Mouse (Mus musculus) thymus, adult 2 months (tissue): Measurements from ENCODE around the gene Qk. TPM values are rescaled to one million over a fixed set of nuclear protein-coding genes. Genes with fewer than 3 reads are reported as not detected.

Experiments used
- DNase-seq: peaks from one replicate; pipeline ENCODE4 v3.0.0; 2021
- H3K27ac ChIP-seq: fragments of 200-500 bp; 2 replicates; pipeline ENCODE4 v1.5.1; 2012; ENCODE audit warnings: low read length, control low read depth; ENCODE audit not compliant: control insufficient read depth, insufficient read depth
- H3K27me3 ChIP-seq: fragments of 200-500 bp; 2 replicates; pipeline ENCODE4 v1.6.1; 2012; ENCODE audit warnings: mild to moderate bottlenecking, low read length, moderate library complexity, mixed read lengths; ENCODE audit not compliant: control insufficient read depth, insufficient read depth
- H3K36me3 ChIP-seq: fragments of 200-500 bp; 2 replicates; pipeline ENCODE4 v1.6.1; 2012; ENCODE audit warnings: mild to moderate bottlenecking, low read length, moderate library complexity; ENCODE audit not compliant: control insufficient read depth, insufficient read depth
- H3K4me1 ChIP-seq: fragments of 200-500 bp; replicated peaks from 2 replicates; pipeline ENCODE4 v1.6.1; 2012; ENCODE audit warnings: low read length; ENCODE audit not compliant: control insufficient read depth, insufficient read depth
- H3K4me3 ChIP-seq: fragments of 200-500 bp; 2 replicates; pipeline ENCODE4 v1.5.1; 2012; ENCODE audit warnings: mild to moderate bottlenecking, low read length, control low read depth, moderate library complexity; ENCODE audit not compliant: control insufficient read depth, insufficient read depth
- CTCF ChIP-seq: fragments of 200-500 bp; IDR thresholded peaks from 2 replicates; pipeline ENCODE4 v1.5.1; 2012; ENCODE audit warnings: mild to moderate bottlenecking, control low read depth, low read length, moderate library complexity, borderline replicate concordance; ENCODE audit not compliant: control insufficient read depth, poor library complexity, insufficient read depth; ENCODE audit errors: extremely low read depth
- POLR2A ChIP-seq: fragments of 200-500 bp; IDR thresholded peaks from 2 replicates; pipeline ENCODE4 v1.6.1; 2012; ENCODE audit warnings: mild to moderate bottlenecking, low read length, control low read depth, moderate library complexity; ENCODE audit not compliant: control insufficient read depth, poor library complexity, insufficient read depth; ENCODE audit errors: extremely low read depth
- WGBS: fragments of 180-500 bp; shearing (Covaris S2); methylation state at CpG from one replicate; pipeline ENCODE4 v1.1.7; 2018; 5-methylcytosine and 5-hydroxymethylcytosine counted together
- polyA plus RNA-seq: library from polyadenylated mRNA; depleted of rRNA; stranded (reverse); fragments of >200 nt; gene quantifications from 2 replicates; pipeline ENCODE4 v1.2.3, GENCODE M21; 2012

The Qk gene
- polyA plus RNA-seq, 1 experiment: 182 TPM

DNA sequence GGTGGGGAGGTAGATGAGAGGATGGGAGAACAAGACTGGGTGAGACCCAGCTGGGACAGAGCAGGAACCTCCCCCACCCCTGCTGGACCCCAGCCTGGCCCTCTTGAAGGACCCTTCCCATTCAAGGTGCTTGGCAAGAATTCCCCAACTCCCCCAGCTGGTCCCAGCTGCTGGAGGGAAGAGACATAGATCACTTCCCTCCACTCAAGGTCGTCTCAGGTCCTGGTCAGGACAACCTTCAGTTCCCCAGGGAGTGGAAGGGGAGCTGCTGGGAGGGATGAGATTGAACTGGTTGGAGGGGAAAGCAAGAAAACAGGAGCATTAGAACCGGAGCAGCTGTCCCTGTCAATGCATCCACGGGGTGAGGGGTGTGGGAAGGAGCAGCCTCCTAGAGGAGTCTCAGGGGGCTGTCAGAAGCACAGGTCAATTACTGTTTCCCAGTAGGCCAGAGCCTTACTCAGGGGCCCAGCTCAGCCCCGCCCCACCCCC lies 10.5 kb downstream of the Qk start:
- TF ChIP-seq POLR2A: no peak
- TF ChIP-seq CTCF: no peak
- Histone ChIP-seq H3K4me3 (no peak overlapping the region), H3K27me3 (no peaks in the 10 kb centered on the region), H3K4me1 (peaks cover 4% of the 10 kb centered on the region), H3K36me3 (no peaks in the 10 kb centered on the region), H3K27ac (peak overlapping the region; percentile 18; the same call in 1 of the 2 replicates)
- 78% methylated on average over 4 of the region's 4 CpGs for WGBS
- no peak for DNase-seq

DNA sequence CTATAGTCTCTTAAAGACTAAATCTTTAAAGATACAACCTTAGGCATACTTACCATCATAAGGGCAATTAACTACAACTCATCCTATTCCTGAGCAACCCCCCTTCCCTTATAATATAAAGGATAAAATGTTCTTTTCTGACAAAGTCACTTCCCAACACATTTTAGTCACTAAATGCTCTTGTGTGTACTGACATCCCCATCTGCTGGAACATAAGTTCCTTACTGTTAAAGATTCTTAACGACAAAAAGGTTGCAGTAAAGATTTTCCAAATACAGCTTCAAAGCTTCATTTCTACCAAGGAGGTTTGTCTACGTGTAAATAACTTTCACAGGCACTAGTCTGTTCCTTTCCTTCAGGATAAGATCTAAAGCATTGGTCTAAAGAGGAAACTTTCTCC lies 13.2 kb downstream of the Qk start:
- no peaks in the 10 kb centered on the region for H3K27me3 ChIP-seq
- 58% methylated on average over 2 of the region's 2 CpGs for WGBS

DNA sequence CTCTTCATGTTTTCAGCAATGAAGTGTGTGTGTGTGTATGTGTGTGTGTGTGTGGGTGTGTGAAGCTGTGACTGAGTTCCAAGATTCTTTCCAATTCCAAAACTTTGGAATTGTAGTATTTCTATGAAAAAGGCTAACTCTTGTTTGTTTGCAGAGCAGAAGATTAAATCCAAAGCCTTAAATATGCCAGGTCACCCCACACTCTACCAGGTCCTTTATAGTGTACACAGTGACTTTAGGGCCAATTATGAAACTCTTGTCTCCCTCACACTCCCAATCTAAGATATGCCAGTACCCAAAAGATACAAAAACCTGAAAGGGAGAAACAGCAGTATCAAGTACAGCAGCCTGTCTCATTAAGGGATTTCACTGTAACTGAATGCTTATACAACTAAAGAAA lies 15.7 kb downstream of the Qk start:
- Histone ChIP-seq H3K36me3 (no peaks in the 10 kb centered on the region), H3K27me3 (no peaks in the 10 kb centered on the region), H3K27ac (no peak overlapping the region), H3K4me3 (no peak overlapping the region), H3K4me1 (peaks cover under 1% of the 10 kb centered on the region)
- TF ChIP-seq CTCF (no peak), POLR2A (no peak)
- no peak for DNase-seq

More for the DNA sequence above, 13.2 kb downstream of the Qk start:
- TF ChIP-seq POLR2A (no peak), CTCF (no peak)
- Histone ChIP-seq H3K4me3 (no peak overlapping the region), H3K27ac (no peak overlapping the region), H3K36me3 (no peaks in the 10 kb centered on the region), H3K4me1 (peaks cover 4% of the 10 kb centered on the region)
- no peak for DNase-seq

DNA sequence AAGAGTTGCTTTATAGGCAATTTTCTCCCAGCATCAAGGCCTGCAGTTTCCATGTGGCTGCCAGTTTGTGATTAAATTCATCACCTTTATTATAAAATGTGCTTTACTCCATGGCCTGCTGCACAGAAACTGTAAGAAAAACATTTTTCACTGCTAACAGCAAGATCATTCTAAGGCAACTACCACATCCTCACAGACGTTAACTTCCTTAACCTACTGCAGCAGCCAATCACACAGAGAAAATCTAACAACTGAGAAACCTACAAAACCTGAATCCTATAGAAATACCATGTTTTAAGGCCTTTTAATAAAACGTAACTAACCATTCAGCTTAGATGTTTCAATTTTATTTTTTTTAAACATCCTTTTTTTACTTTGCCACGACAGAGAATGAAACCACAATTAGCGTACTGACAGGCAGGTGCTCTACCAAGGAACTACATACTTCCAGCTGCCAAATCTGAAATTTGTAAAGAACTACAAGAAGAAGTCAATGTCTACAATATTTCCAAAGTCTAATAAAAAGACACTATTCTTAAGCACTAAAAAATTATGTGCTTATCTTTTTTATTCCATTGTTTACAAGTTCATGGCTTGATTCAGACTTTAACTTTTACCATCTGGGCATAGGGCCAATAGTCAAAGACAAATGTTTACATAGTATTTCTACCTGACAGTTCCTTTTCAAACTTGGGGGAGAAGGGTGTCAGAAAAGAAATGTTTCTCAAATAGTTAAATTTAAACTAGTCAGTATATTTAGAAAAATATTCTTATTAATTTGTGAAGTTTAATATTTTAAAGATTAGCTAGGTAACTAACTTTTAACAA lies 18.5 kb downstream of the Qk start:
- 6% methylated on average over 4 of the region's 4 CpGs for WGBS
- no peaks in the 10 kb centered on the region for H3K36me3 ChIP-seq
- no peak overlapping the region for H3K27ac ChIP-seq
- no peak overlapping the region for H3K4me3 ChIP-seq
- no peaks in the 10 kb centered on the region for H3K27me3 ChIP-seq
- DNase-seq: no peak
- 0 out of 2 replicates have a peak, but pooled peaks cover 2% of the 10 kb centered on the region for H3K4me1 ChIP-seq
- TF ChIP-seq CTCF: no peak

DNA sequence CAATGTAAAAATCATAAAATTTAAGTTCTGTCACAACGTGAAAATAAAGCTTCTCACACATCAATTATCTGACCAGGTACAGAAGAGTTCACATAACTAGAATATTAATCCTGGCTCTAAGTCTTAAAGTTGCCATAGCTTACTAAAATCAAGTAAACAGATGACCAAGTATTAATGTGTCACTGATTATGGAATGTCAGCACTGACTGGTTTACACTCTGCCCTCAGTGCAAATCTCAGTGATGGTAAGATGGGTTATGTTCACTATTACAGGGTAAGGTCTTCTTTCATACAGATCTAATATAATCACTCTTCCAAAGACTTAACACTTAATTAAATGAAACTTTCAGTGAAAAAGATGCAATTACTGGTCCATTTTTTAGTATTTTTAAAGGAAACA lies 20.3 kb downstream of the Qk start:
- no peak for TF ChIP-seq CTCF
- TF ChIP-seq POLR2A: no peak
- 96% methylated on average over 1 of the region's 1 CpGs for WGBS
- no peak overlapping the region for H3K27ac ChIP-seq
- H3K4me1 ChIP-seq: 0 out of 2 replicates have a peak, but pooled peaks cover 2% of the 10 kb centered on the region
- no peak overlapping the region for H3K4me3 ChIP-seq
- H3K36me3 ChIP-seq: no peaks in the 10 kb centered on the region
- no peaks in the 10 kb centered on the region for H3K27me3 ChIP-seq
- no peak for DNase-seq

DNA sequence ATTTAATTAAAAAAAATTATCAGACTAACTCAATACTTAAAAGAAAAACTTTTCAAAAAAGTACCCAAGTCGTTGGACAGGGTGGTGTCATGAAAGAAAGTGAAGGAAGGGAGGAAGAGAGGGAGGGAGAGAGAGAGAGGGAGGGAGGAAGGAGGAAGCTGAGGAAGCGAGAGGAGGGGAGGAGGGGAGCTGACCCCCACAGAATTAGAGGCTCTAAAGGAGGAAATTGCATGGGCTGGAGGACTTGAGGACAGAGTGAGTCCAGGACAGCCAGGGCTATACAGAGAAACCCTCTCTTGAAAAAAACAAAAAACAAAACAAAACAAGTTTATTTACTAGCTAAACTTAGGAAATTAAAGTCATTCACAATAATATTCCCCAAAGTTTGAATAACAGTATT lies 27.1 kb downstream of the Qk start:
- no peaks in the 10 kb centered on the region for H3K27me3 ChIP-seq
- no peak for DNase-seq
- H3K36me3 ChIP-seq: no peaks in the 10 kb centered on the region
- H3K4me3 ChIP-seq: no peak overlapping the region
- 50% methylated on average over 2 of the region's 2 CpGs for WGBS
- H3K27ac ChIP-seq: no peak overlapping the region
- no peaks in the 10 kb centered on the region for H3K4me1 ChIP-seq
- TF ChIP-seq POLR2A (no peak), CTCF (no peak)
